Mouse (Mus musculus): ENCODE data around the gene Fgfbp1. TPM values are rescaled to one million over a fixed set of nuclear protein-coding genes. Genes with fewer than 3 reads are reported as not detected.

Gene Fgfbp1
- polyA plus RNA-seq (2016; fragmentation: Nextera tagmentation; extraction: Ambion mirVana) = 0.23 and 0.28 TPM in 2 replicates

- H3K9me3 ChIP-seq = no peaks in the 10 kb centered on the region
- H3K27me3 ChIP-seq (ENCODE audit: insufficient read depth, poor library complexity, severe bottlenecking) = no peaks in the 10 kb centered on the region
- H3K27ac ChIP-seq = no peak within 1 kb of the TSS
- no peaks in the 10 kb centered on the region for H3K36me3 ChIP-seq
- WGBS = 57% methylated on average over 4 of the region's 4 CpGs
- H3K4me3 ChIP-seq = no peak within 1 kb of the TSS
- DNase-seq (ENCODE audit: low spot score) = no peak
- H3K4me1 ChIP-seq = no peaks in the 10 kb centered on the region
These were observed at the start of gene Fgfbp1 for GRCm38 (mm10) chr5:43981620-43982019. Gene Fgfbp1, minus strand, starts transcription at chr5:43981779.

- no peaks in the 10 kb centered on the region for H3K27me3 ChIP-seq (ENCODE audit: insufficient read depth, poor library complexity, severe bottlenecking)
- H3K4me1 ChIP-seq = no peaks in the 10 kb centered on the region
- H3K36me3 ChIP-seq = peaks cover 11% of the 10 kb centered on the region
- DNase-seq (ENCODE audit: low spot score) = no peak
- H3K27ac ChIP-seq = no peak overlapping the region
- no peaks in the 10 kb centered on the region for H3K9me3 ChIP-seq
- no peak overlapping the region for H3K4me3 ChIP-seq
- WGBS = 85% methylated on average over 9 of the region's 9 CpGs
These were observed 16.9 kb upstream of the Fgfbp1 start for GRCm38 (mm10) chr5:43998295-43998989.

- Histone ChIP-seq H3K9me3 (no peaks in the 10 kb centered on the region), H3K4me1 (no peaks in the 10 kb centered on the region), H3K27me3 (ENCODE audit: insufficient read depth, poor library complexity, severe bottlenecking) (no peaks in the 10 kb centered on the region), H3K36me3 (peaks cover 9% of the 10 kb centered on the region; the same call in 1 of the 2 replicates), H3K4me3 (no peak overlapping the region), H3K27ac (no peak overlapping the region)
- WGBS = 85% methylated on average over 8 of the region's 8 CpGs
- no peak for DNase-seq (ENCODE audit: low spot score)
These were observed 16.0 kb upstream of the Fgfbp1 start for GRCm38 (mm10) chr5:43997626-43998025.

GRCm38 (mm10) chr5:43996162-43996561 is 14.6 kb upstream of the Fgfbp1 start:
- H3K27ac ChIP-seq = no peak overlapping the region
- no peaks in the 10 kb centered on the region for H3K9me3 ChIP-seq
- DNase-seq (ENCODE audit: low spot score) = no peak
- no peaks in the 10 kb centered on the region for H3K27me3 ChIP-seq (ENCODE audit: insufficient read depth, poor library complexity, severe bottlenecking)
- peaks cover 6% of the 10 kb centered on the region; the same call in 1 of the 2 replicates for H3K36me3 ChIP-seq
- 65% methylated on average over 4 of the region's 4 CpGs for WGBS
- H3K4me3 ChIP-seq = no peak overlapping the region
- no peaks in the 10 kb centered on the region for H3K4me1 ChIP-seq

GRCm38 (mm10) chr5:43994981-43995380 is 13.4 kb upstream of the Fgfbp1 start:
- no peak overlapping the region for H3K4me3 ChIP-seq
- no peaks in the 10 kb centered on the region for H3K27me3 ChIP-seq (ENCODE audit: insufficient read depth, poor library complexity, severe bottlenecking)
- no peaks in the 10 kb centered on the region for H3K9me3 ChIP-seq
- H3K4me1 ChIP-seq = no peaks in the 10 kb centered on the region
- WGBS = 87% methylated on average over 2 of the region's 2 CpGs
- no peak for DNase-seq (ENCODE audit: low spot score)
- H3K27ac ChIP-seq = no peak overlapping the region
- H3K36me3 ChIP-seq = 0 out of 2 replicates have a peak, but pooled peaks cover 5% of the 10 kb centered on the region

GRCm38 (mm10) chr5:43990316-43990715 is 8.7 kb upstream of the Fgfbp1 start:
- no peak overlapping the region for H3K4me3 ChIP-seq
- WGBS = 46% methylated on average over 6 of the region's 6 CpGs
- DNase-seq (ENCODE audit: low spot score) = no peak
- no peaks in the 10 kb centered on the region for H3K4me1 ChIP-seq
- no peak overlapping the region for H3K27ac ChIP-seq
- no peaks in the 10 kb centered on the region for H3K36me3 ChIP-seq
- no peaks in the 10 kb centered on the region for H3K9me3 ChIP-seq
- no peaks in the 10 kb centered on the region for H3K27me3 ChIP-seq (ENCODE audit: insufficient read depth, poor library complexity, severe bottlenecking)

- Histone ChIP-seq H3K36me3 (no peaks in the 10 kb centered on the region), H3K4me3 (no peak overlapping the region), H3K27ac (no peak overlapping the region), H3K4me1 (no peaks in the 10 kb centered on the region), H3K9me3 (no peaks in the 10 kb centered on the region), H3K27me3 (ENCODE audit: insufficient read depth, poor library complexity, severe bottlenecking) (no peaks in the 10 kb centered on the region)
- 59% methylated on average over 5 of the region's 5 CpGs for WGBS
- no peak for DNase-seq (ENCODE audit: low spot score)
These were observed 7.4 kb upstream of the Fgfbp1 start for GRCm38 (mm10) chr5:43989017-43989416.

GRCm38 (mm10) chr5:43986212-43986611 is 4.6 kb upstream of the Fgfbp1 start:
- H3K9me3 ChIP-seq = no peaks in the 10 kb centered on the region
- no peaks in the 10 kb centered on the region for H3K4me1 ChIP-seq
- DNase-seq (ENCODE audit: low spot score) = no peak

GRCm38 (mm10) chr5:43982896-43983295 is 1.3 kb upstream of the Fgfbp1 start:
- H3K4me3 ChIP-seq = no peak overlapping the region
- WGBS = 80% methylated on average over 1 of the region's 1 CpGs
- no peaks in the 10 kb centered on the region for H3K4me1 ChIP-seq
- no peak for DNase-seq (ENCODE audit: low spot score)
- no peaks in the 10 kb centered on the region for H3K36me3 ChIP-seq
- H3K27me3 ChIP-seq (ENCODE audit: insufficient read depth, poor library complexity, severe bottlenecking) = no peaks in the 10 kb centered on the region
- no peaks in the 10 kb centered on the region for H3K9me3 ChIP-seq
- H3K27ac ChIP-seq = no peak overlapping the region

More at GRCm38 (mm10) chr5:43986212-43986611, 4.6 kb upstream of the Fgfbp1 start:
- Histone ChIP-seq H3K36me3 (no peaks in the 10 kb centered on the region), H3K27me3 (ENCODE audit: insufficient read depth, poor library complexity, severe bottlenecking) (no peaks in the 10 kb centered on the region), H3K27ac (no peak overlapping the region), H3K4me3 (no peak overlapping the region)

GRCm38 (mm10) chr5:43980397-43980796 is 1.2 kb downstream of the Fgfbp1 start:
- no peak for DNase-seq (ENCODE audit: low spot score)
- no peak overlapping the region for H3K4me3 ChIP-seq
- WGBS = 75% methylated on average over 2 of the region's 2 CpGs
- no peaks in the 10 kb centered on the region for H3K36me3 ChIP-seq
- no peaks in the 10 kb centered on the region for H3K9me3 ChIP-seq
- no peaks in the 10 kb centered on the region for H3K4me1 ChIP-seq
- H3K27me3 ChIP-seq (ENCODE audit: insufficient read depth, poor library complexity, severe bottlenecking) = no peaks in the 10 kb centered on the region
- no peak overlapping the region for H3K27ac ChIP-seq

GRCm38 (mm10) chr5:43976821-43977561 is 4.6 kb downstream of the Fgfbp1 start:
- no peaks in the 10 kb centered on the region for H3K4me1 ChIP-seq
- 79% methylated on average over 1 of the region's 1 CpGs for WGBS
- H3K36me3 ChIP-seq = no peaks in the 10 kb centered on the region
- no peaks in the 10 kb centered on the region for H3K9me3 ChIP-seq
- no peak overlapping the region for H3K4me3 ChIP-seq
- DNase-seq (ENCODE audit: low spot score) = no peak
- no peak overlapping the region for H3K27ac ChIP-seq
- no peaks in the 10 kb centered on the region for H3K27me3 ChIP-seq (ENCODE audit: insufficient read depth, poor library complexity, severe bottlenecking)

GRCm38 (mm10) chr5:43974166-43974565 is 7.4 kb downstream of the Fgfbp1 start:
- WGBS = 77% methylated on average over 6 of the region's 6 CpGs
- Histone ChIP-seq H3K27me3 (ENCODE audit: insufficient read depth, poor library complexity, severe bottlenecking) (no peaks in the 10 kb centered on the region), H3K27ac (no peak overlapping the region), H3K9me3 (no peaks in the 10 kb centered on the region), H3K36me3 (no peaks in the 10 kb centered on the region), H3K4me3 (no peak overlapping the region), H3K4me1 (no peaks in the 10 kb centered on the region)
- no peak for DNase-seq (ENCODE audit: low spot score)

GRCm38 (mm10) chr5:43971156-43971555 is 10.4 kb downstream of the Fgfbp1 start:
- Histone ChIP-seq H3K4me1 (no peaks in the 10 kb centered on the region), H3K27me3 (ENCODE audit: insufficient read depth, poor library complexity, severe bottlenecking) (no peaks in the 10 kb centered on the region), H3K36me3 (no peaks in the 10 kb centered on the region), H3K9me3 (no peaks in the 10 kb centered on the region), H3K27ac (no peak overlapping the region), H3K4me3 (no peak overlapping the region)
- WGBS = 29% methylated on average over 2 of the region's 2 CpGs
- no peak for DNase-seq (ENCODE audit: low spot score)

Data from heart, embryonic 10.5 days (tissue).